Mouse (Mus musculus) bone marrow macrophage, adult 2 months (primary cell): ENCODE measurements around the gene Ulk3.

Experiments
- CTCF ChIP-seq: IDR thresholded peaks from 2 replicates; pipeline ENCODE4 v1.5.1; 2012; ENCODE audit warnings: low read depth, mild to moderate bottlenecking, low read length, moderate library complexity
- POLR2A ChIP-seq: IDR thresholded peaks from 2 replicates; pipeline ENCODE4 v1.6.1; 2012; ENCODE audit warnings: mild to moderate bottlenecking, low read depth, low read length, borderline replicate concordance

GRCm38 (mm10) chr9:57641775-57642550 is 52.7 kb downstream of the Ulk3 start:
- TF ChIP-seq CTCF (no peak), POLR2A (no peak)
